Mouse (Mus musculus): ENCODE data around the gene Wnt10b. TPM values are rescaled to one million over a fixed set of nuclear protein-coding genes. Genes with fewer than 3 reads are reported as not detected.
A peak's percentile ranks its signal among the peaks of the same experiment; 100 is the strongest.

Gene Wnt10b
- polyA plus RNA-seq, 1 experiment from 2014 or later, result 0.95 TPM

DNA sequence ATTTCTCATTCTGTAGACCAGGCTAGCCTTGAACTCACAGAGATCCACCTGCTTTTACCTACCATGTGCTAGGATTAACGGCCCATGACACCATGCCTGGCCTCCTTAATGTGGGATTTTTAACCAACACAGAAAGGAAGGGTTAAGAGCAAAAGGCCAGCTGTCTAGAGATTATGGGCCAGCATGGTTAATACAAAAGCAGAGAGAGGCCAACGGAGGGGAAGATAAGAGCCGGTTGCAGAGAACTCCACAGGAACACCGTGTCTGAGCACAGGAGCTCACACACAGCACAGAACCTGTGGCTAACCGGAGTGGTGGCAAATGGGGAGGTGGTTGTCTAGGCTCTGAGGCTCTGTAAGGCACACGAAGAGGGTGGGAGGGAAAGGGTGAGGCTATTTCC, 44.6 kb downstream of the Wnt10b start:
- Histone ChIP-seq H3K9me3 (ENCODE audit: control insufficient read depth, low read length) (no peaks in the 10 kb centered on the region), H3K27me3 (ENCODE audit: control insufficient read depth, insufficient read depth, low read length) (no peaks in the 10 kb centered on the region), H3K4me2 (ENCODE audit: low read depth) (no peak overlapping the region), H3K27ac (ENCODE audit: low read depth, low read length) (no peak overlapping the region), H3K4me3 (ENCODE audit: low read depth, low read length) (no peak overlapping the region), H3K9ac (ENCODE audit: low read length) (no peak overlapping the region), H3K4me1 (ENCODE audit: control insufficient read depth, insufficient read depth, low read length) (no peaks in the 10 kb centered on the region), H3K36me3 (ENCODE audit: control insufficient read depth, insufficient read depth, low read length) (peaks cover 3% of the 10 kb centered on the region; the same call in 1 of the 2 replicates)
- no peak for ATAC-seq (ENCODE audit: insufficient read depth, low FRiP score, low TSS enrichment)
- WGBS, result 84% methylated on average over 6 of the region's 6 CpGs
- DNase-seq (ENCODE audit: low spot score), result no peak

DNA sequence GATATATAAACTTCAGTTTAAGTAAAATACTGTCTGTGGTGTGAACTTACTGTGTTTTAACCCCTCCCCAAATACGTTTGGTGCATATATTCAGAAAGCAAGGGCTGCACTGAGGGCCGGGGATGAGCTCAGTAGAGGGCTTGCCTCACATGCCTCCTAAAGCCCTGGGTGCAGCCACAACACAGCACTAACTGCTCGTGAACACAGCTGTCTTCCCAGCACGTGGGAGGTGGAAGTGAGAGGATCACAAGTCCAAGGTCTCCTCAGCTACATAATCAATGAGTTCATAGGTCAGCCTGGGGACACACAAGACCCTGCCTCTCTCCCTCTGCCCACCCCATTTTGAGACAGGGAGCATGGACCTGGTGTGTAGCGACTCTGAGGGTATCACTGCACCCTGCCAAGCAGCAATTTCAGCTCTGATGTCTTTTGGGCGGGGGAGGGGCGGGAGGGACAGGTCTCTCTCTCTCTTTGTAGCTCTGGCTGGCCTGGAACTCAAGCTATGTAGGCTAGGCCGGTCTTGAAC, 45.9 kb downstream of the Wnt10b start:
- H3K4me3 ChIP-seq (ENCODE audit: low read depth, low read length), result no peak overlapping the region
- 69% methylated on average over 8 of the region's 8 CpGs for WGBS
- no peak overlapping the region for H3K4me2 ChIP-seq (ENCODE audit: low read depth)
- DNase-seq (ENCODE audit: low spot score) (no peak), ATAC-seq (ENCODE audit: insufficient read depth, low FRiP score, low TSS enrichment) (no peak)
- no peak overlapping the region for H3K27ac ChIP-seq (ENCODE audit: low read depth, low read length)
- H3K4me1 ChIP-seq (ENCODE audit: control insufficient read depth, insufficient read depth, low read length), result peaks cover 8% of the 10 kb centered on the region
- H3K27me3 ChIP-seq (ENCODE audit: control insufficient read depth, insufficient read depth, low read length), result no peaks in the 10 kb centered on the region
- peaks cover 2% of the 10 kb centered on the region; the same call in 1 of the 2 replicates for H3K36me3 ChIP-seq (ENCODE audit: control insufficient read depth, insufficient read depth, low read length)
- H3K9me3 ChIP-seq (ENCODE audit: control insufficient read depth, low read length), result no peaks in the 10 kb centered on the region
- H3K9ac ChIP-seq (ENCODE audit: low read length), result no peak overlapping the region

GRCm38 (mm10) chr15:98730790-98731189, 47.2 kb downstream of the Wnt10b start:
- no peaks in the 10 kb centered on the region; the same call in 1 of the 2 replicates for H3K36me3 ChIP-seq (ENCODE audit: control insufficient read depth, insufficient read depth, low read length)
- H3K9ac ChIP-seq (ENCODE audit: low read length), result no peak overlapping the region
- no peak for DNase-seq (ENCODE audit: low spot score)
- H3K4me3 ChIP-seq (ENCODE audit: low read depth, low read length), result no peak overlapping the region
- H3K4me2 ChIP-seq (ENCODE audit: low read depth), result no peak overlapping the region
- 90% methylated on average over 6 of the region's 6 CpGs for WGBS
- H3K9me3 ChIP-seq (ENCODE audit: control insufficient read depth, low read length), result no peaks in the 10 kb centered on the region
- no peaks in the 10 kb centered on the region for H3K27me3 ChIP-seq (ENCODE audit: control insufficient read depth, insufficient read depth, low read length)
- no peak overlapping the region for H3K27ac ChIP-seq (ENCODE audit: low read depth, low read length)
- no peak for ATAC-seq (ENCODE audit: insufficient read depth, low FRiP score, low TSS enrichment)
- peaks cover 11% of the 10 kb centered on the region for H3K4me1 ChIP-seq (ENCODE audit: control insufficient read depth, insufficient read depth, low read length)

- WGBS, result 67% methylated on average over 7 of the region's 7 CpGs
- peaks cover 11% of the 10 kb centered on the region for H3K4me1 ChIP-seq (ENCODE audit: control insufficient read depth, insufficient read depth, low read length)
- no peak overlapping the region for H3K4me2 ChIP-seq (ENCODE audit: low read depth)
- ATAC-seq (ENCODE audit: insufficient read depth, low FRiP score, low TSS enrichment) (no peak), DNase-seq (ENCODE audit: low spot score) (no peak)
- no peak overlapping the region for H3K4me3 ChIP-seq (ENCODE audit: low read depth, low read length)
- H3K9ac ChIP-seq (ENCODE audit: low read length), result no peak overlapping the region
- no peak overlapping the region for H3K27ac ChIP-seq (ENCODE audit: low read depth, low read length)
- no peaks in the 10 kb centered on the region for H3K36me3 ChIP-seq (ENCODE audit: control insufficient read depth, insufficient read depth, low read length)
- H3K27me3 ChIP-seq (ENCODE audit: control insufficient read depth, insufficient read depth, low read length), result no peaks in the 10 kb centered on the region
- H3K9me3 ChIP-seq (ENCODE audit: control insufficient read depth, low read length), result no peaks in the 10 kb centered on the region
These were observed 48.0 kb downstream of the Wnt10b start for GRCm38 (mm10) chr15:98729791-98730545.

GRCm38 (mm10) chr15:98728366-98728765, 49.6 kb downstream of the Wnt10b start:
- H3K27ac ChIP-seq (ENCODE audit: low read depth, low read length), result no peak overlapping the region
- no peaks in the 10 kb centered on the region for H3K27me3 ChIP-seq (ENCODE audit: control insufficient read depth, insufficient read depth, low read length)
- H3K4me1 ChIP-seq (ENCODE audit: control insufficient read depth, insufficient read depth, low read length), result peaks cover 11% of the 10 kb centered on the region
- no peaks in the 10 kb centered on the region for H3K9me3 ChIP-seq (ENCODE audit: control insufficient read depth, low read length)
- peak overlapping the region; percentile 83 for H3K4me2 ChIP-seq (ENCODE audit: low read depth)
- 37% methylated on average over 9 of the region's 9 CpGs for WGBS
- H3K36me3 ChIP-seq (ENCODE audit: control insufficient read depth, insufficient read depth, low read length), result no peaks in the 10 kb centered on the region
- no peak overlapping the region for H3K4me3 ChIP-seq (ENCODE audit: low read depth, low read length)
- no peak for ATAC-seq (ENCODE audit: insufficient read depth, low FRiP score, low TSS enrichment)
- DNase-seq (ENCODE audit: low spot score), result no peak
- H3K9ac ChIP-seq (ENCODE audit: low read length), result no peak overlapping the region

GRCm38 (mm10) chr15:98727443-98728321, 50.3 kb downstream of the Wnt10b start, which contains the start of gene Fkbp11:
Gene Fkbp11 (minus strand): TSS chr15:98728198.
- Histone ChIP-seq H3K4me1 (ENCODE audit: control insufficient read depth, insufficient read depth, low read length) (peaks cover 11% of the 10 kb centered on the region), H3K27ac (ENCODE audit: low read depth, low read length) (no peak within 1 kb of the TSS), H3K4me3 (ENCODE audit: low read depth, low read length) (peak within 1 kb of the TSS; percentile 34), H3K4me2 (ENCODE audit: low read depth) (peak within 1 kb of the TSS; percentile 83), H3K9ac (ENCODE audit: low read length) (peak within 1 kb of the TSS; percentile 19), H3K9me3 (ENCODE audit: control insufficient read depth, low read length) (no peaks in the 10 kb centered on the region), H3K36me3 (ENCODE audit: control insufficient read depth, insufficient read depth, low read length) (no peaks in the 10 kb centered on the region), H3K27me3 (ENCODE audit: control insufficient read depth, insufficient read depth, low read length) (no peaks in the 10 kb centered on the region)
- WGBS, result under 1% methylated on average over 39 of the region's 39 CpGs
- peak; percentile 77 for ATAC-seq (ENCODE audit: insufficient read depth, low FRiP score, low TSS enrichment)
- peak; percentile 77 for DNase-seq (ENCODE audit: low spot score)

- H3K9ac ChIP-seq (ENCODE audit: low read length), result peak overlapping the region; percentile 19
- DNase-seq (ENCODE audit: low spot score) (no peak), ATAC-seq (ENCODE audit: insufficient read depth, low FRiP score, low TSS enrichment) (no peak)
- peak overlapping the region; percentile 34 for H3K4me3 ChIP-seq (ENCODE audit: low read depth, low read length)
- H3K9me3 ChIP-seq (ENCODE audit: control insufficient read depth, low read length), result no peaks in the 10 kb centered on the region
- H3K4me1 ChIP-seq (ENCODE audit: control insufficient read depth, insufficient read depth, low read length), result peaks cover 11% of the 10 kb centered on the region
- H3K36me3 ChIP-seq (ENCODE audit: control insufficient read depth, insufficient read depth, low read length), result no peaks in the 10 kb centered on the region
- WGBS, result 45% methylated on average over 7 of the region's 7 CpGs
- H3K27me3 ChIP-seq (ENCODE audit: control insufficient read depth, insufficient read depth, low read length), result no peaks in the 10 kb centered on the region
- H3K27ac ChIP-seq (ENCODE audit: low read depth, low read length), result no peak overlapping the region
- peak overlapping the region; percentile 83 for H3K4me2 ChIP-seq (ENCODE audit: low read depth)
These were observed 51.2 kb downstream of the Wnt10b start for GRCm38 (mm10) chr15:98726746-98727145.

DNA sequence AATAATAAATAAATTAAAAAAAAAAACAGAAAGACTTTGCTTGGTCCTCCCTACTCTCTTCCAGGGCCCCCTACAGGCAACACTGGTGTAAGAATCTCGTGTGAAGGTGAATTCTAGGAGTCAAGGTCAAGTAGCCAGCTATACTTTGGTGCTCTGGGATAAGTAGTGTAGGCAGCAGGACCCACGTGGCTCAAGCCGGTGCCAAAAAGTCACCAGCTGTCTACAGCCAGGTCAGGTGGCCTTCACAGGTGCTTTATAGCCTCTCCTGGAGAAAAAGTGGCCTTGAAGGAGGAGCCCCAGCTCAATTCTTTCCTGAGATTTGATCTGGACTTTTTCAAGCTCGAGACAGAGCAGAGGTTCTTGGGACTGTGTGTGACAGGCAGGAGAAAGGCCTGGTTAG, 51.9 kb downstream of the Wnt10b start:
- no peak overlapping the region for H3K4me2 ChIP-seq (ENCODE audit: low read depth)
- H3K27me3 ChIP-seq (ENCODE audit: control insufficient read depth, insufficient read depth, low read length), result no peaks in the 10 kb centered on the region
- WGBS, result 77% methylated on average over 4 of the region's 4 CpGs
- no peak overlapping the region for H3K27ac ChIP-seq (ENCODE audit: low read depth, low read length)
- H3K9me3 ChIP-seq (ENCODE audit: control insufficient read depth, low read length), result no peaks in the 10 kb centered on the region
- peaks cover 11% of the 10 kb centered on the region for H3K4me1 ChIP-seq (ENCODE audit: control insufficient read depth, insufficient read depth, low read length)
- no peaks in the 10 kb centered on the region for H3K36me3 ChIP-seq (ENCODE audit: control insufficient read depth, insufficient read depth, low read length)
- no peak overlapping the region for H3K4me3 ChIP-seq (ENCODE audit: low read depth, low read length)
- no peak for DNase-seq (ENCODE audit: low spot score)
- H3K9ac ChIP-seq (ENCODE audit: low read length), result no peak overlapping the region
- no peak for ATAC-seq (ENCODE audit: insufficient read depth, low FRiP score, low TSS enrichment)
